Mouse (Mus musculus) embryonic facial prominence, embryonic 11.5 days (tissue): ENCODE results near the gene Tpsg1. TPM values are rescaled to one million over a fixed set of nuclear protein-coding genes. Genes with fewer than 3 reads are reported as not detected.
A peak's percentile ranks its signal among the peaks of the same experiment; 100 is the strongest.

Experiments used
- ATAC-seq: fragments of 200-750 bp; cut with Nextera tagmentation; replicated peaks from 2 replicates; pipeline ENCODE4 v1.8.0; 2017; ENCODE audit warnings: low read depth; ENCODE audit not compliant: insufficient number of reproducible peaks, low FRiP score, low TSS enrichment
- DNase-seq: peaks from one replicate; pipeline ENCODE4 v3.0.0-alpha.2; 2015; ENCODE audit warnings: low spot score
- H3K27ac ChIP-seq: fragments of 300-500 bp; sonication (generic); replicated peaks from 2 replicates; pipeline ENCODE4 v1.5.1; 2014; ENCODE audit warnings: mild to moderate bottlenecking, low read depth, low read length, control low read depth
- H3K27me3 ChIP-seq: fragments of 300-500 bp; sonication (generic); 2 replicates; pipeline ENCODE4 v1.6.1; 2014; ENCODE audit warnings: mild to moderate bottlenecking, low read length, moderate library complexity, mixed read lengths; ENCODE audit not compliant: control insufficient read depth, insufficient read depth
- H3K36me3 ChIP-seq: fragments of 300-500 bp; sonication (generic); replicated peaks from 2 replicates; pipeline ENCODE4 v1.6.1; 2014; ENCODE audit warnings: low read depth, mild to moderate bottlenecking, low read length, moderate library complexity, mixed read lengths; ENCODE audit not compliant: control insufficient read depth, insufficient read depth
- H3K4me1 ChIP-seq: fragments of 300-500 bp; sonication (generic); 2 replicates; pipeline ENCODE4 v1.6.1; 2014; ENCODE audit warnings: low read length, mixed read lengths; ENCODE audit not compliant: control insufficient read depth, insufficient read depth
- H3K4me2 ChIP-seq: fragments of 300-500 bp; sonication (generic); 2 replicates; pipeline ENCODE4 v1.6.1; 2014; ENCODE audit warnings: low read depth, mild to moderate bottlenecking, control low read depth, low read length, moderate library complexity
- H3K4me3 ChIP-seq: fragments of 300-500 bp; sonication (generic); 2 replicates; pipeline ENCODE4 v1.5.1; 2014; ENCODE audit warnings: low read depth, low read length, control low read depth
- H3K9ac ChIP-seq: fragments of 300-500 bp; sonication (generic); replicated peaks from 2 replicates; pipeline ENCODE4 v1.6.1; 2014; ENCODE audit warnings: mild to moderate bottlenecking, control low read depth, low read length
- H3K9me3 ChIP-seq: fragments of 300-500 bp; sonication (generic); replicated peaks from 2 replicates; pipeline ENCODE4 v1.6.1; 2016; ENCODE audit warnings: mild to moderate bottlenecking, low read length, inconsistent platforms, mixed read lengths; ENCODE audit not compliant: control insufficient read depth
- WGBS: fragments of 180-500 bp; shearing (Covaris S2); extraction: QIAGEN DNeasy Blood & Tissue Kit; methylation state at CpG from one replicate; pipeline ENCODE4 v1.1.7; 2014; 5-methylcytosine and 5-hydroxymethylcytosine counted together
- polyA plus RNA-seq: library from polyadenylated mRNA; unstranded; fragments of >200 nt; fragmentation: Nextera tagmentation; extraction: Ambion mirVana; gene quantifications from 2 replicates; pipeline ENCODE4 v1.2.1, GENCODE M21; 2014

Gene Tpsg1
- 0.32 and 1.2 TPM in 2 replicates for polyA plus RNA-seq

GRCm38 (mm10) chr17:25368973-25369372 is at the start of gene Tpsg1:
Tpsg1 (plus strand) TSS chr17:25369273.
- H3K4me1 ChIP-seq = no peaks in the 10 kb centered on the region
- H3K27ac ChIP-seq = no peak within 1 kb of the TSS
- no peak for DNase-seq
- no peak within 1 kb of the TSS for H3K4me2 ChIP-seq
- ATAC-seq = no peak
- H3K36me3 ChIP-seq = no peaks in the 10 kb centered on the region
- H3K9ac ChIP-seq = no peak within 1 kb of the TSS
- H3K4me3 ChIP-seq = no peak within 1 kb of the TSS
- 87% methylated on average over 3 of the region's 3 CpGs for WGBS
- H3K27me3 ChIP-seq = no peaks in the 10 kb centered on the region
- no peaks in the 10 kb centered on the region for H3K9me3 ChIP-seq

GRCm38 (mm10) chr17:25320819-25321218 is 48.3 kb upstream of the Tpsg1 start:
- H3K4me1 ChIP-seq = no peaks in the 10 kb centered on the region
- no peak for DNase-seq
- H3K9ac ChIP-seq = no peak overlapping the region
- H3K9me3 ChIP-seq = no peaks in the 10 kb centered on the region
- H3K4me3 ChIP-seq = no peak overlapping the region
- no peak for ATAC-seq
- WGBS = 86% methylated on average over 8 of the region's 8 CpGs
- H3K4me2 ChIP-seq = no peak overlapping the region
- no peaks in the 10 kb centered on the region for H3K36me3 ChIP-seq
- no peaks in the 10 kb centered on the region for H3K27me3 ChIP-seq
- no peak overlapping the region for H3K27ac ChIP-seq

GRCm38 (mm10) chr17:25322930-25323329 is 46.1 kb upstream of the Tpsg1 start:
- Histone ChIP-seq H3K4me3 (no peak overlapping the region), H3K36me3 (no peaks in the 10 kb centered on the region), H3K27me3 (no peaks in the 10 kb centered on the region), H3K4me1 (no peaks in the 10 kb centered on the region), H3K9ac (no peak overlapping the region), H3K9me3 (no peaks in the 10 kb centered on the region), H3K4me2 (no peak overlapping the region), H3K27ac (no peak overlapping the region)
- WGBS = 27% methylated on average over 2 of the region's 2 CpGs
- ATAC-seq (no peak), DNase-seq (no peak)

GRCm38 (mm10) chr17:25332321-25332720 is 36.8 kb upstream of the Tpsg1 start:
- Histone ChIP-seq H3K36me3 (no peaks in the 10 kb centered on the region), H3K27me3 (no peaks in the 10 kb centered on the region), H3K4me2 (no peak overlapping the region), H3K9me3 (no peaks in the 10 kb centered on the region), H3K4me1 (no peaks in the 10 kb centered on the region), H3K27ac (no peak overlapping the region), H3K4me3 (no peak overlapping the region), H3K9ac (no peak overlapping the region; the same call in 1 of the 2 replicates)
- ATAC-seq (no peak), DNase-seq (no peak)
- WGBS = 74% methylated on average over 9 of the region's 9 CpGs

- Histone ChIP-seq H3K27ac (no peak overlapping the region), H3K27me3 (no peaks in the 10 kb centered on the region), H3K9ac (no peak overlapping the region), H3K4me3 (no peak overlapping the region), H3K9me3 (no peaks in the 10 kb centered on the region), H3K4me1 (no peaks in the 10 kb centered on the region), H3K4me2 (no peak overlapping the region), H3K36me3 (no peaks in the 10 kb centered on the region)
- WGBS = under 1% methylated on average over 8 of the region's 8 CpGs
- DNase-seq = peak; percentile 89
- no peak for ATAC-seq
Observed at GRCm38 (mm10) chr17:25333943-25334342, 35.1 kb upstream of the Tpsg1 start.

- no peak overlapping the region for H3K9ac ChIP-seq
- no peaks in the 10 kb centered on the region for H3K36me3 ChIP-seq
- DNase-seq (no peak), ATAC-seq (no peak)
- H3K9me3 ChIP-seq = no peaks in the 10 kb centered on the region
- H3K4me3 ChIP-seq = no peak overlapping the region
- H3K27me3 ChIP-seq = no peaks in the 10 kb centered on the region
- H3K27ac ChIP-seq = no peak overlapping the region
- 80% methylated on average over 4 of the region's 4 CpGs for WGBS
- H3K4me1 ChIP-seq = no peaks in the 10 kb centered on the region
- no peak overlapping the region for H3K4me2 ChIP-seq
Observed at GRCm38 (mm10) chr17:25338218-25338617, 30.9 kb upstream of the Tpsg1 start.

GRCm38 (mm10) chr17:25340003-25340402 is 29.1 kb upstream of the Tpsg1 start:
- no peak for ATAC-seq
- no peak overlapping the region for H3K9ac ChIP-seq
- WGBS = 88% methylated on average over 6 of the region's 6 CpGs

GRCm38 (mm10) chr17:25341490-25341889 is 27.6 kb upstream of the Tpsg1 start:
- 56% methylated on average over 3 of the region's 3 CpGs for WGBS
- no peaks in the 10 kb centered on the region for H3K27me3 ChIP-seq
- no peak overlapping the region for H3K4me3 ChIP-seq
- ATAC-seq = no peak
- no peak for DNase-seq
- no peak overlapping the region for H3K27ac ChIP-seq
- H3K9ac ChIP-seq = no peak overlapping the region
- H3K4me1 ChIP-seq = no peaks in the 10 kb centered on the region
- no peaks in the 10 kb centered on the region for H3K9me3 ChIP-seq
- H3K4me2 ChIP-seq = no peak overlapping the region
- H3K36me3 ChIP-seq = no peaks in the 10 kb centered on the region

More at GRCm38 (mm10) chr17:25340003-25340402, 29.1 kb upstream of the Tpsg1 start:
- H3K4me1 ChIP-seq = no peaks in the 10 kb centered on the region
- H3K4me2 ChIP-seq = no peak overlapping the region
- DNase-seq = no peak
- H3K9me3 ChIP-seq = no peaks in the 10 kb centered on the region
- H3K4me3 ChIP-seq = no peak overlapping the region
- no peaks in the 10 kb centered on the region for H3K36me3 ChIP-seq
- no peaks in the 10 kb centered on the region for H3K27me3 ChIP-seq
- H3K27ac ChIP-seq = no peak overlapping the region
